Mouse (Mus musculus) liver, embryonic 13.5 days (tissue): ENCODE data around the gene Ppp1ca. TPM values are rescaled to one million over a fixed set of nuclear protein-coding genes. Genes with fewer than 3 reads are reported as not detected.
A peak's percentile ranks its signal among the peaks of the same experiment; 100 is the strongest.

Experiments
- ATAC-seq: fragments of 200-750 bp; cut with Nextera tagmentation; 2 replicates; pipeline ENCODE4 v1.8.0; 2017; ENCODE audit warnings: low read depth, mild to moderate bottlenecking, moderate number of reproducible peaks, moderate library complexity
- DNase-seq: peaks from one replicate; pipeline ENCODE4 v3.0.0; 2022
- H3K27ac ChIP-seq: fragments of 300-500 bp; sonication (generic); 2 replicates; pipeline ENCODE4 v1.5.1; 2015; ENCODE audit warnings: moderate library complexity, mild to moderate bottlenecking, inconsistent platforms
- H3K27me3 ChIP-seq: fragments of 300-500 bp; sonication (generic); 2 replicates; pipeline ENCODE4 v1.6.1; 2015; ENCODE audit warnings: mild to moderate bottlenecking, inconsistent platforms
- H3K36me3 ChIP-seq: fragments of 300-500 bp; sonication (generic); 2 replicates; pipeline ENCODE4 v1.6.1; 2015; ENCODE audit warnings: mild to moderate bottlenecking, inconsistent platforms
- H3K4me1 ChIP-seq: fragments of 300-500 bp; sonication (generic); replicated peaks from 2 replicates; pipeline ENCODE4 v1.6.1; 2015; ENCODE audit warnings: inconsistent platforms
- H3K4me2 ChIP-seq: fragments of 300-500 bp; sonication (generic); 2 replicates; pipeline ENCODE4 v1.6.1; 2015; ENCODE audit warnings: inconsistent platforms, mild to moderate bottlenecking, moderate library complexity
- H3K4me3 ChIP-seq: fragments of 300-500 bp; sonication (generic); replicated peaks from 2 replicates; pipeline ENCODE4 v1.5.1; 2015; ENCODE audit warnings: mild to moderate bottlenecking, inconsistent platforms
- H3K9ac ChIP-seq: fragments of 300-500 bp; sonication (generic); 2 replicates; pipeline ENCODE4 v1.6.1; 2015; ENCODE audit warnings: mild to moderate bottlenecking, inconsistent platforms
- H3K9me3 ChIP-seq: fragments of 300-500 bp; sonication (generic); replicated peaks from 2 replicates; pipeline ENCODE4 v1.6.1; 2016; ENCODE audit warnings: inconsistent platforms
- WGBS: fragments of 180-500 bp; shearing (Covaris S2); methylation state at CpG from one replicate; pipeline ENCODE4 v1.1.7; 2015; ENCODE audit not compliant: insufficient replicate concordance; 5-methylcytosine and 5-hydroxymethylcytosine counted together
- polyA plus RNA-seq: library from polyadenylated mRNA; unstranded; fragments of >200 nt; fragmentation: Nextera tagmentation; extraction: Ambion mirVana; gene quantifications from 2 replicates; pipeline ENCODE4 v1.2.1, GENCODE M21; 2015

The Ppp1ca gene
- polyA plus RNA-seq: 517 and 527 TPM in 2 replicates

GRCm38 (mm10) chr19:4191528-4192250 lies at the start of gene Ppp1ca:
Gene Ppp1ca (plus strand): TSS chr19:4192065.
- no peaks in the 10 kb centered on the region for H3K27me3 ChIP-seq
- H3K4me1 ChIP-seq: peaks cover 60% of the 10 kb centered on the region
- 3% methylated on average over 38 of the region's 47 CpGs for WGBS
- no peaks in the 10 kb centered on the region for H3K9me3 ChIP-seq
- ATAC-seq: peak; percentile 93
- H3K27ac ChIP-seq: peak within 1 kb of the TSS; percentile 91
- peak; percentile 95 for DNase-seq
- peak within 1 kb of the TSS; percentile 93 for H3K4me3 ChIP-seq
- peaks cover 37% of the 10 kb centered on the region for H3K36me3 ChIP-seq
- peak within 1 kb of the TSS; percentile 90 for H3K4me2 ChIP-seq
- peak within 1 kb of the TSS; percentile 97 for H3K9ac ChIP-seq

GRCm38 (mm10) chr19:4142416-4143173 lies 49.3 kb upstream of the Ppp1ca start:
- no peak overlapping the region for H3K4me2 ChIP-seq
- no peak for ATAC-seq
- DNase-seq: no peak
- 0 out of 2 replicates have a peak, but pooled peaks cover 4% of the 10 kb centered on the region for H3K9me3 ChIP-seq
- no peak overlapping the region for H3K9ac ChIP-seq
- H3K36me3 ChIP-seq: no peaks in the 10 kb centered on the region
- 76% methylated on average over 18 of the region's 18 CpGs for WGBS
- H3K27ac ChIP-seq: no peak overlapping the region
- peaks cover 23% of the 10 kb centered on the region for H3K4me1 ChIP-seq
- H3K4me3 ChIP-seq: no peak overlapping the region
- H3K27me3 ChIP-seq: 0 out of 2 replicates have a peak, but pooled peaks cover 4% of the 10 kb centered on the region

GRCm38 (mm10) chr19:4143759-4144268 lies 48.1 kb upstream of the Ppp1ca start, which contains the start of gene Cabp4:
Gene Cabp4 (minus strand): TSS chr19:4144033.
- Histone ChIP-seq H3K27me3 (0 out of 2 replicates have a peak, but pooled peaks cover 4% of the 10 kb centered on the region), H3K4me2 (no peak within 1 kb of the TSS), H3K4me1 (peaks cover 29% of the 10 kb centered on the region), H3K9me3 (0 out of 2 replicates have a peak, but pooled peaks cover 4% of the 10 kb centered on the region), H3K27ac (no peak within 1 kb of the TSS), H3K36me3 (no peaks in the 10 kb centered on the region), H3K4me3 (no peak within 1 kb of the TSS), H3K9ac (no peak within 1 kb of the TSS)
- DNase-seq (no peak), ATAC-seq (no peak)
- 57% methylated on average over 7 of the region's 7 CpGs for WGBS

- Histone ChIP-seq H3K4me3 (no peak overlapping the region), H3K36me3 (peaks cover 2% of the 10 kb centered on the region), H3K27me3 (0 out of 2 replicates have a peak, but pooled peaks cover 4% of the 10 kb centered on the region), H3K27ac (no peak overlapping the region), H3K9ac (no peak overlapping the region), H3K4me1 (peaks cover 34% of the 10 kb centered on the region), H3K4me2 (no peak overlapping the region), H3K9me3 (0 out of 2 replicates have a peak, but pooled peaks cover 4% of the 10 kb centered on the region)
- ATAC-seq: no peak
- DNase-seq: no peak
- 66% methylated on average over 16 of the region's 16 CpGs for WGBS
Measured at GRCm38 (mm10) chr19:4144550-4145498, 47.0 kb upstream of the Ppp1ca start.

GRCm38 (mm10) chr19:4145936-4146335 lies 45.9 kb upstream of the Ppp1ca start:
- 86% methylated on average over 5 of the region's 5 CpGs for WGBS
- no peak for DNase-seq
- Histone ChIP-seq H3K36me3 (peaks cover 13% of the 10 kb centered on the region), H3K4me3 (no peak overlapping the region), H3K4me1 (peaks cover 45% of the 10 kb centered on the region), H3K27ac (no peak overlapping the region), H3K27me3 (no peaks in the 10 kb centered on the region), H3K4me2 (no peak overlapping the region), H3K9ac (no peak overlapping the region), H3K9me3 (0 out of 2 replicates have a peak, but pooled peaks cover 4% of the 10 kb centered on the region)
- no peak for ATAC-seq

- ATAC-seq: no peak
- Histone ChIP-seq H3K4me3 (no peak overlapping the region), H3K4me1 (peaks cover 47% of the 10 kb centered on the region), H3K27me3 (no peaks in the 10 kb centered on the region), H3K9me3 (0 out of 2 replicates have a peak, but pooled peaks cover 4% of the 10 kb centered on the region), H3K36me3 (peaks cover 18% of the 10 kb centered on the region), H3K9ac (no peak overlapping the region), H3K4me2 (no peak overlapping the region), H3K27ac (no peak overlapping the region; the same call in none of the 2 replicates)
- WGBS: 62% methylated on average over 12 of the region's 12 CpGs
- DNase-seq: no peak
Measured at GRCm38 (mm10) chr19:4146366-4147021, 45.4 kb upstream of the Ppp1ca start.

- Histone ChIP-seq H3K4me2 (no peak overlapping the region), H3K27me3 (no peaks in the 10 kb centered on the region), H3K9ac (no peak overlapping the region), H3K27ac (no peak overlapping the region; the same call in 1 of the 2 replicates), H3K4me3 (no peak overlapping the region), H3K4me1 (peaks cover 47% of the 10 kb centered on the region), H3K36me3 (peaks cover 21% of the 10 kb centered on the region), H3K9me3 (0 out of 2 replicates have a peak, but pooled peaks cover 4% of the 10 kb centered on the region)
- ATAC-seq (no peak), DNase-seq (no peak)
- 51% methylated on average over 3 of the region's 3 CpGs for WGBS
Measured at GRCm38 (mm10) chr19:4147022-4147405, 44.9 kb upstream of the Ppp1ca start.

- peak; percentile 26 for ATAC-seq
- Histone ChIP-seq H3K27me3 (no peaks in the 10 kb centered on the region), H3K4me2 (peak overlapping the region; percentile 84), H3K9me3 (0 out of 2 replicates have a peak, but pooled peaks cover 4% of the 10 kb centered on the region), H3K9ac (peak overlapping the region; percentile 57), H3K27ac (peak overlapping the region; percentile 45; the same call in 1 of the 2 replicates), H3K4me3 (peak overlapping the region; percentile 86), H3K36me3 (peaks cover 29% of the 10 kb centered on the region), H3K4me1 (peaks cover 52% of the 10 kb centered on the region)
- 42% methylated on average over 9 of the region's 9 CpGs for whole genome bisulfite sequencing
- DNase-seq: no peak
Measured at GRCm38 (mm10) chr19:4147782-4148490, 43.9 kb upstream of the Ppp1ca start.

GRCm38 (mm10) chr19:4148491-4148806 lies 43.4 kb upstream of the Ppp1ca start, which contains the start of gene Coro1b:
Gene Coro1b (plus strand): TSS chr19:4148619.
- under 1% methylated on average over 33 of the region's 33 CpGs for WGBS
- peaks cover 34% of the 10 kb centered on the region for H3K36me3 ChIP-seq
- H3K27ac ChIP-seq: peak within 1 kb of the TSS; percentile 81
- H3K4me1 ChIP-seq: peaks cover 57% of the 10 kb centered on the region
- peak within 1 kb of the TSS; percentile 86 for H3K4me3 ChIP-seq
- H3K9me3 ChIP-seq: 0 out of 2 replicates have a peak, but pooled peaks cover 4% of the 10 kb centered on the region
- no peaks in the 10 kb centered on the region for H3K27me3 ChIP-seq
- peak within 1 kb of the TSS; percentile 87 for H3K9ac ChIP-seq
- peak within 1 kb of the TSS; percentile 84 for H3K4me2 ChIP-seq
- DNase-seq (peak; percentile 92), ATAC-seq (peak; percentile 92)
